Mouse (Mus musculus): ENCODE results near the gene Dennd1a.

DNA sequence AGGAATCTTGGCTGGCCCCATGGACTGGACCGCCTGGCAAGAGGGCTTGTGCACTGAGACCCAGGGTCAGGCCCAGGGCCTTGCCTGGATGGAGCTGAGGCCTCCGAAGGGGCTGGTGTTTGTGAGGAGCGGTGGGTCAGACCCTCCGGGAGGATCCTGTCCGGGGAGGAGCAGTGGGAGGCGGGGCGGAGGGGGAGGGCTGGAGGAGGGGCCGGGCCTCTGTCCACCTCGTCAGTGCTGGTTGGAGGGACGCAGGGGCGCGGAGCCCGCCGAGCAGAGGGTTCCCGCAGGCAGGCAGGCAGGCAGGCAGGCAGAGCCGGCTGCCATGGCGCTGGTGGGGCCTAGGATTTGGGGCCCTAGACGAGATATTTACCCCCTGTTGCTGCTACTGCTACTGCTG is 511.2 kb downstream of the Dennd1a start, which contains the start of gene Crb2:
- no peak for TF ChIP-seq CTCF (conservative IDR thresholded peaks at IDR 0.05; ENCODE audit: low read length)
- TF ChIP-seq POU5F1 (IDR thresholded peaks at IDR 0.05; ENCODE audit: borderline replicate concordance, low read length): no peak
